Mouse (Mus musculus): ENCODE data around the gene Id4. TPM values are rescaled to one million over a fixed set of nuclear protein-coding genes. Genes with fewer than 3 reads are reported as not detected.

Gene Id4
- total RNA-seq, 2 experiments from 2014 or later, result 0.73 to 0.78 TPM

- DNase-seq (ENCODE audit: low spot score), result peak; percentile 2
Measured at GRCm38 (mm10) chr13:48314500-48314899, 53.5 kb downstream of the Id4 start.

Measured in gastrocnemius, adult 18-20 months (tissue).